Mouse (Mus musculus) neural tube, embryonic 15.5 days (tissue): ENCODE measurements around the gene Gm11444. TPM values are rescaled to one million over a fixed set of nuclear protein-coding genes. Genes with fewer than 3 reads are reported as not detected.
A peak's percentile ranks its signal among the peaks of the same experiment; 100 is the strongest.

Source experiments
- ATAC-seq: fragments of 200-750 bp; cut with Nextera tagmentation; 2 replicates; pipeline ENCODE4 v1.8.0; 2017; ENCODE audit warnings: mild to moderate bottlenecking, moderate TSS enrichment, moderate library complexity; ENCODE audit not compliant: low FRiP score
- H3K27ac ChIP-seq: fragments of 300-500 bp; sonication (generic); replicated peaks from 2 replicates; pipeline ENCODE4 v1.5.1; 2015; ENCODE audit warnings: mild to moderate bottlenecking, inconsistent platforms
- H3K27me3 ChIP-seq: fragments of 300-500 bp; sonication (generic); replicated peaks from 2 replicates; pipeline ENCODE4 v1.6.1; 2015; ENCODE audit warnings: inconsistent platforms
- H3K36me3 ChIP-seq: fragments of 300-500 bp; sonication (generic); 2 replicates; pipeline ENCODE4 v1.6.1; 2015; ENCODE audit warnings: inconsistent platforms
- H3K4me1 ChIP-seq: fragments of 300-500 bp; sonication (generic); 2 replicates; pipeline ENCODE4 v1.6.1; 2015; ENCODE audit warnings: inconsistent platforms
- H3K4me2 ChIP-seq: fragments of 300-500 bp; sonication (generic); 2 replicates; pipeline ENCODE4 v1.6.1; 2015; ENCODE audit warnings: inconsistent platforms, mild to moderate bottlenecking, moderate library complexity
- H3K4me3 ChIP-seq: fragments of 300-500 bp; sonication (generic); replicated peaks from 2 replicates; pipeline ENCODE4 v1.5.1; 2015; ENCODE audit warnings: mild to moderate bottlenecking, inconsistent platforms
- H3K9ac ChIP-seq: fragments of 300-500 bp; sonication (generic); replicated peaks from 2 replicates; pipeline ENCODE4 v1.6.1; 2015; ENCODE audit warnings: mild to moderate bottlenecking, inconsistent platforms
- H3K9me3 ChIP-seq: fragments of 300-500 bp; sonication (generic); replicated peaks from 2 replicates; pipeline ENCODE4 v1.6.1; 2016; ENCODE audit warnings: inconsistent platforms
- WGBS: fragments of 180-500 bp; shearing (Covaris S2); methylation state at CpG from one replicate; pipeline ENCODE4 v1.1.7; 2015; ENCODE audit warnings: mixed read lengths; 5-methylcytosine and 5-hydroxymethylcytosine counted together
- polyA plus RNA-seq: library from polyadenylated mRNA; unstranded; fragments of >200 nt; fragmentation: Nextera tagmentation; extraction: Ambion mirVana; gene quantifications from 2 replicates; pipeline ENCODE4 v1.2.1, GENCODE M21; 2015

Gene Gm11444
- polyA plus RNA-seq, 1 experiment from 2014 or later, result not detected

- Histone ChIP-seq H3K4me2 (peak overlapping the region; percentile 59; the same call in 1 of the 2 replicates), H3K9me3 (no peaks in the 10 kb centered on the region), H3K4me1 (peaks cover 39% of the 10 kb centered on the region), H3K4me3 (peak overlapping the region; percentile 33), H3K27ac (no peak overlapping the region), H3K36me3 (no peaks in the 10 kb centered on the region), H3K9ac (no peak overlapping the region), H3K27me3 (peaks cover 86% of the 10 kb centered on the region)
- WGBS, result 4% methylated on average over 11 of the region's 11 CpGs
- ATAC-seq, result no peak
These were observed 16.3 kb downstream of the Gm11444 start for GRCm38 (mm10) chr11:85833761-85834385.

- peak overlapping the region; percentile 59 for H3K4me2 ChIP-seq
- peaks cover 85% of the 10 kb centered on the region for H3K27me3 ChIP-seq
- peak overlapping the region; percentile 33 for H3K4me3 ChIP-seq
- H3K9me3 ChIP-seq, result no peaks in the 10 kb centered on the region
- WGBS, result under 1% methylated on average over 48 of the region's 54 CpGs
- no peak overlapping the region for H3K9ac ChIP-seq
- H3K36me3 ChIP-seq, result no peaks in the 10 kb centered on the region
- H3K4me1 ChIP-seq, result peaks cover 38% of the 10 kb centered on the region
- no peak for ATAC-seq
- H3K27ac ChIP-seq, result no peak overlapping the region; the same call in 1 of the 2 replicates
These were observed 17.0 kb downstream of the Gm11444 start for GRCm38 (mm10) chr11:85833081-85833521.

GRCm38 (mm10) chr11:85832231-85832924 is 17.8 kb downstream of the Gm11444 start, which contains the start of gene Tbx2:
TSS of gene Tbx2 (plus strand) at chr11:85832551.
- Histone ChIP-seq H3K9ac (no peak within 1 kb of the TSS), H3K27me3 (peaks cover 85% of the 10 kb centered on the region)
- ATAC-seq, result no peak

GRCm38 (mm10) chr11:85831656-85832230 is 18.4 kb downstream of the Gm11444 start:
- WGBS, result under 1% methylated on average over 33 of the region's 33 CpGs
- peak overlapping the region; percentile 33 for H3K4me3 ChIP-seq
- peaks cover 85% of the 10 kb centered on the region for H3K27me3 ChIP-seq
- H3K4me1 ChIP-seq, result peaks cover 30% of the 10 kb centered on the region
- H3K9me3 ChIP-seq, result no peaks in the 10 kb centered on the region
- H3K9ac ChIP-seq, result no peak overlapping the region
- H3K36me3 ChIP-seq, result no peaks in the 10 kb centered on the region
- H3K4me2 ChIP-seq, result peak overlapping the region; percentile 59
- no peak overlapping the region for H3K27ac ChIP-seq
- ATAC-seq, result no peak

More at GRCm38 (mm10) chr11:85832231-85832924, 17.8 kb downstream of the Gm11444 start, which contains the start of gene Tbx2:
- peak within 1 kb of the TSS; percentile 59 for H3K4me2 ChIP-seq
- H3K27ac ChIP-seq, result no peak within 1 kb of the TSS; the same call in 1 of the 2 replicates
- H3K4me1 ChIP-seq, result peaks cover 31% of the 10 kb centered on the region
- under 1% methylated on average over 48 of the region's 52 CpGs for WGBS
- no peaks in the 10 kb centered on the region for H3K36me3 ChIP-seq
- peak within 1 kb of the TSS; percentile 33 for H3K4me3 ChIP-seq
- no peaks in the 10 kb centered on the region for H3K9me3 ChIP-seq

- ATAC-seq, result no peak
- Histone ChIP-seq H3K27me3 (peaks cover 85% of the 10 kb centered on the region), H3K4me3 (no peak overlapping the region), H3K4me2 (no peak overlapping the region), H3K9me3 (no peaks in the 10 kb centered on the region), H3K9ac (no peak overlapping the region), H3K4me1 (peaks cover 30% of the 10 kb centered on the region), H3K36me3 (no peaks in the 10 kb centered on the region), H3K27ac (no peak overlapping the region)
- 2% methylated on average over 17 of the region's 17 CpGs for WGBS
These were observed 19.2 kb downstream of the Gm11444 start for GRCm38 (mm10) chr11:85830901-85831341.

DNA sequence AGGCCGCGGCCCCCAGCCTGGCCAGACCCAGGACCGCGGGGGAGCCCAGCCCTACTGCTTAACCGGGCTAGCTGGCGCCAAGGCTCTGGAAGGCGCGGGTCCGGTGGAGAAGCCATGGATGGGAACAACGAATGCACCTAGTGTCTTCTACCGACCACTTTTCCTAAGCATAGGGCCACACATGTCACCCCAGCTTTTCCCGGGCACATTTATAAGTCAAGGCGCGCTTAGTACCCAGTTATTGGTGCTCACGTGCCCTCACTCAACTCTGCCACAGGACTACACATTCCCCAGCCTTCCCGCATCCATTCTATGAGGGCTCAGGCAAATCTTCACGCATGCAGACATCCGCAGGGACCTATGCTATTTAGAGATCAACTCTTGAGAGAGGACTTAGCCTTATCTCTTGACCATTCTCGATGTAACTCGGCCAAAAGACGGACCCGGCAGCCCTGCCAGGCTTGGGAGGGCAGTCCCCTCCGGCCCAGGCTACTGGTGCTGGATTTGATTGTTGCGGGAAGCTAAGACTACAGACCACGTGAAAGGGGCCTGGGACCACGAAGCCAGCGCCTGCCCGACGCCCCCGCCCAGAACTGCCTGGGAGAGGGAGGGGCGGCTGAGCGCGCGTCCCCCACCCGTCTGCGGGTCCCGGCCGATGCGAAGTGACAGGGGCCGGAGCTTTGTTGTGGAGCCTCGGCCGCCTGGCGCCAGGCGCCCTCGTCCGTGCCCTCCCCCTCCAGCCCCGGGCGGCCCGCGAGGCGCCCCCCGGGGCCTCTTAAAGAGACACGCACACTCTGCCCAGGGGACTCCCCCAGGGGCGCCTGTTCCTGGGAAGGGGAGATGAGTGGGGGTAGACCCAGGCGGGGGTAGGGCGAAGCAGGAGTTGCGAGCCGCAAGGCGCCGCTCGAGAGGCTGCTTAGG is 20.4 kb downstream of the Gm11444 start:
- peaks cover 85% of the 10 kb centered on the region for H3K27me3 ChIP-seq
- no peak for ATAC-seq
- peak overlapping the region; percentile 22 for H3K4me3 ChIP-seq
- WGBS, result 2% methylated on average over 61 of the region's 61 CpGs
- no peak overlapping the region for H3K27ac ChIP-seq
- H3K4me2 ChIP-seq, result peak overlapping the region; percentile 48
- H3K9me3 ChIP-seq, result no peaks in the 10 kb centered on the region
- no peak overlapping the region for H3K9ac ChIP-seq
- H3K4me1 ChIP-seq, result peaks cover 30% of the 10 kb centered on the region
- no peaks in the 10 kb centered on the region for H3K36me3 ChIP-seq

DNA sequence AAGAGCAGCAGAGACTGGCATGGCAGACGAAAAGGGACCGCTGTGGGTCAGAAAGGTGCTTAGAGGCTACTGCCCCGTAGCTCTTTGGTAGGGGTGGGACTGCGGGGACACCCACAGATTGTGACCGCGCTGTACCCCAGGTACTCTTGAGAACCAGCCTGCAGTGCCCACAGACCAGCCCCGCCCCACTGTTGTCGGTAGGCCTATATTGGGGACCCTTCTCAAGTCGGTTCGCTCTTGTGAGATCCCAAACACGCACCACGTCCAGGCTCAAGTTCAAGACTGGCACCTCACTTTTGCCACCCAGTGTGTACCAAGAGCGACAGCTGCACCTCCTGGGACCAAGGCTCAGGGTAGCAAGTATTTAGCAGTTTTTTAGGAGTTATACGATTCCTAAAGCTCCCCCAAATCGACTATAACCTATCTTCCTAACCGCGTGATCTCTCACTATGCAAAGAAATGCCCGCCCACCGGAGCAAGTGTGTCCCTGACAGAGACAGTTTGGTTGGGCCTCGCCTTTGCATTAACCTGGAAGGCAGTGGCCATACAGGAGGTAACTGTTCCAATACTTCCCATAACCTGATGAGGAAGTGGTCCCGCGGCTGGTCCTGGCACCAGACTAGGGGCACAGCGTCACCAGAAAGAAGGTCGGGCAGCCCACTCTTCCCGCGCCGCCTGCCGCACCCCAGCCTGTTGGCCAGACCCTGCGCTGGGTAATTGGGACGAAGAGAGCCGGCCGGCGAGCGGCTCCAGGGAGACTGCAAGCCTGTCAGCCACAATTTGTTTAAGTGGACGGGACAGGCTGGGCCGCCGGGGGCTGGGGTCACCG is 21.2 kb downstream of the Gm11444 start:
- 8% methylated on average over 38 of the region's 38 CpGs for WGBS
- Histone ChIP-seq H3K9ac (no peak overlapping the region), H3K4me2 (peak overlapping the region; percentile 48; the same call in 1 of the 2 replicates), H3K9me3 (no peaks in the 10 kb centered on the region), H3K27me3 (peaks cover 85% of the 10 kb centered on the region), H3K36me3 (no peaks in the 10 kb centered on the region), H3K27ac (no peak overlapping the region), H3K4me1 (peaks cover 30% of the 10 kb centered on the region), H3K4me3 (no peak overlapping the region)
- no peak for ATAC-seq

DNA sequence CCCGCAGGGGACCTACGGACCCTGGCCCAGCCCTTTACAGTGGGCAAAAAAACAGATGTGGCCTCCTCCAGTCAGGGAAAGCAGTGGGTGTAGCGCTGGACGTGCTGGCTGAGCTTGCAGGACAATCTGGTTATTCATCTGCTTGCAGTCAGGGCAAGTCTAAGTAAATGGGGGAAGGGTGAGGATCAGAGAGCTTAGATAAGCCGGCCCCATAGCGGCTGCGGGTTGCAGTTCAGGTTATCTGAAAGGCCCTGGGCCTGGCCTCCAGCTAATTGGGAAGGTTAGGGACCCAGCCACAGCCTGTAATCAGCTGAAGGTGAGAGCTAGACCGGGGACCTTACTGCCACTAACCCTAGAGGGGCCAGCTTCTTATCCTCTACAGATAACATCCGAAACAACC is 22.8 kb downstream of the Gm11444 start:
- Histone ChIP-seq H3K4me3 (no peak overlapping the region), H3K27ac (no peak overlapping the region), H3K27me3 (peaks cover 84% of the 10 kb centered on the region), H3K4me1 (peaks cover 21% of the 10 kb centered on the region), H3K9ac (no peak overlapping the region), H3K36me3 (no peaks in the 10 kb centered on the region), H3K4me2 (no peak overlapping the region), H3K9me3 (no peaks in the 10 kb centered on the region)
- no peak for ATAC-seq
- 29% methylated on average over 9 of the region's 9 CpGs for WGBS

DNA sequence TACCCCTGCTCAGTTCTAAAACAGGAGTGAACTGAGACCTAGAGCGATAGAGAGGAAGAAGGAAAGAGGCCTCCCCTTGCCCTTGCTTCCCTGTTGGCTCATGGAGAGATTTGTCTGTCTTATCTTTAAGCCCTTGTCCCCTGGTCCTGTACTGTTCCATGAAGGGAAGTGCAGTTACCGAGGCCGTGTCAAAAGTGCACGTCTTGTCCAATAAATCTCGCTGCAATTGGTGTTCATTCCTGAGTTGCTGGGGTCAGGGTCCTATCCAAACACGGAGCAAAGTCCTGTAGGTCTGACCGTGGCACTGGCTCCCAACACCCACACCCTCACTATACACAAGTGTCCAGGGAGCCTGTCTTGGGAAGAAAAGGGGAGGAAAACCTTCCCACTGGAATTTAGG is 24.3 kb downstream of the Gm11444 start:
- no peak overlapping the region for H3K27ac ChIP-seq
- no peak for ATAC-seq
- H3K4me1 ChIP-seq, result peaks cover 13% of the 10 kb centered on the region
- no peak overlapping the region for H3K4me2 ChIP-seq
- H3K36me3 ChIP-seq, result no peaks in the 10 kb centered on the region
- WGBS, result 68% methylated on average over 7 of the region's 7 CpGs
- H3K9me3 ChIP-seq, result no peaks in the 10 kb centered on the region
- peaks cover 71% of the 10 kb centered on the region for H3K27me3 ChIP-seq
- H3K4me3 ChIP-seq, result no peak overlapping the region
- H3K9ac ChIP-seq, result no peak overlapping the region

GRCm38 (mm10) chr11:85825031-85825430 is 25.1 kb downstream of the Gm11444 start:
- Histone ChIP-seq H3K36me3 (no peaks in the 10 kb centered on the region), H3K27ac (no peak overlapping the region), H3K4me1 (peaks cover 10% of the 10 kb centered on the region), H3K9ac (no peak overlapping the region), H3K4me3 (no peak overlapping the region), H3K4me2 (no peak overlapping the region), H3K27me3 (peaks cover 63% of the 10 kb centered on the region), H3K9me3 (no peaks in the 10 kb centered on the region)
- ATAC-seq, result no peak
- 79% methylated on average over 10 of the region's 10 CpGs for WGBS
